Mouse (Mus musculus) bone marrow macrophage, adult 2 months (primary cell): Measurements from ENCODE around the gene Eif4e3.

Source experiments
- CTCF ChIP-seq: IDR thresholded peaks from 2 replicates; pipeline ENCODE4 v1.5.1; 2012; ENCODE audit warnings: low read depth, mild to moderate bottlenecking, low read length, moderate library complexity
- POLR2A ChIP-seq: IDR thresholded peaks from 2 replicates; pipeline ENCODE4 v1.6.1; 2012; ENCODE audit warnings: mild to moderate bottlenecking, low read depth, low read length, borderline replicate concordance

DNA sequence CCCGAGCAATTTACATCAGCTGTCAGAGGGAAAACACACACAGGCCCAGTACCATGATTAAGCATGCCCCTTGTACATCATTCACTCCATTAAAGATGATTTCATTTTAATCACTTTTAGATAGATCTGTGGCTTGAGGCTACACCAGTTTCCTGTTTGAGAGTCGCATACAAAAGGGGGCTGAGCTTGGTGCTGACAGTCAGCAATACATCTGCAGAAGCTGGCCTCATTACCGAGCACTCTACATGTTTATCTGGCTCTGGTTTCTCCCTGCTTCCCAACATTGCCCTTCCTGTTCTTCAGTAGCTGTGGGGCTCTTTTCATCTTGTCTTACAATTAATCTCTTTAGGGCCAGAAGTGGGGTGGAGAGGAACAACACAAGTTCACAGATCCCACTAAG, 6.1 kb downstream of the Eif4e3 start:
- TF ChIP-seq POLR2A (no peak), CTCF (no peak)
